Mouse (Mus musculus): ENCODE measurements around the gene Slc35b3. TPM values are rescaled to one million over a fixed set of nuclear protein-coding genes. Genes with fewer than 3 reads are reported as not detected.

The Slc35b3 gene
- total and polyA plus RNA-seq, 3 experiments: 12.4 to 16.2 TPM; not detected in 1

DNA sequence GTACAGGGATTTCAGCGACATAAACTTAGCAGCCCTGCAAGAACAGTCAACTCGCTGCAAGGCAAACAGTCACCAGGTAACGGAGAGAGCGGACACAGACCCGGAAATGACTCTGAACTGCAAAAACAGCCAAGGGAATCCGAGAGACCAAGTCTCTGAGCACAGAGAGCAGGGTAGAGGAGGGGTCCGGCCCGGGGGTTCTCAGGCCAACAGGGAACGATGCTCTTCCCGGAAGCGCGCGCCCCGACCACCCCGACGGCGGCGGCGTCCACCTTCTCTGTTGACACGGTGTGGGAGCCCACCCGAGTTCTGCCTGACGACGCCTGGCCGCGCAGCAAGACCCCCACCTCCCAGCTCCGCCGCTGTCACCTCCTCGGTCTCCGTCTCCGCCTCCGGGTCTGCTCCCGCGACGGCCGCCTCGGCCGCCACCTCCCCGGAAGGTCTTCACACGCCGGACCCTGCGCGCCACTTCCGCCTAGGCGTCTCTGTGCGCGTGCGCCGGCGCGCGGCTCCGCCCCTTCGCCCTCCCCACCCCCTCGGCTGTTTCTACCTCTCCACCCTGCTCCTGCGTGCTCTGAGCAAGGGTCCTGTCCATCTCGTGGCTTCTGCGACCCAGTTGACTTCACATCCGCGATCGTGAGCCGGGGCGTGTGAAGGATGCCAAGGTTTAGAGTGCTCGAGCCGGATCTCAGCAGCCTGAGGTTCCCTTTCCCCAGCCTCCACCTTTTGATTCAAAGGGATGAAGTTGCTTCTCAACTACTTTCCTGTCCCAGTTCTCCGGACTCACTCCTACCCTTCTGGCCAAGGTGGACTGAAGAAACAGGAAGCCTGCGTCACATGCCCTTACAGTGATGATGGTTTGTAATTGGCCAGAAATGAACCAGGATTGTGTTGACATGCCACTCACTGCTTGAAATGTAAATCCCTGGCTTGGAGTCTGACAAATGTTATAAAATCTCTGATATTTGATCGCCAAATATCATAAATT lies at the start of gene Slc35b3 (continued):
- no peak for TF ChIP-seq MEF2A (IDR thresholded peaks at IDR 0.05; ENCODE audit: extremely low read depth, insufficient replicate concordance, low read depth, low read length, poor library complexity, severe bottlenecking)
- no peak for TF ChIP-seq JUND (IDR thresholded peaks at IDR 0.05; ENCODE audit: low read depth, low read length)
- peak; percentile 82 for TF ChIP-seq SIN3A (IDR thresholded peaks at IDR 0.05; ENCODE audit: low read length)
- no peak for TF ChIP-seq UBTF (IDR thresholded peaks at IDR 0.05; ENCODE audit: borderline replicate concordance, insufficient read depth, low read depth, low read length)

DNA sequence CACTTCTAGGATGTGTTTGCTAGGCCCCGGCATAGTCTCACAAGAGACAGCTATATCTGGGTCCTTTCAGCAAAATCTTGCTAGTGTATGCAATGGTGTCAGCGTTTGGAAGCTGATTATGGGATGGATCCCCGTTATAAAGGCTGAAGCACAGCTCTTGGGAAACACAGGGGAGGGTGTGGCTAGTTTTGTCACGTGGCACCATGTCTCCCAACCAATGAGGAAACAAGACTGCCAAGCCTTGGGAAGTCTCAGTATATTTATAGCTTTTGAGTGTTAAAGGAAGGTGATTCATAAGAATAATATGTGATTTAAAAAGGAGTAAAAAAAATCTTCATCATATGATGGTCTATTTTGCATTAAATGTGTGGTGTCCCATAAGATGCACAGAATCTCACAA lies 49.6 kb upstream of the Slc35b3 start:
- H3K4me3 ChIP-seq (ENCODE audit: control insufficient read depth in 1 of 2, insufficient read depth in 1 of 2, low read depth in 2 of 2, low read length in 2 of 2): no peak overlapping the region
- no peak for DNase-seq (ENCODE audit: low read depth, low spot score)
- no peaks in the 10 kb centered on the region for H3K4me1 ChIP-seq (ENCODE audit: control insufficient read depth in 1 of 2, insufficient read depth in 2 of 2, low read length in 2 of 2)
- H3K27ac ChIP-seq (ENCODE audit: control insufficient read depth, low read depth, low read length): no peak overlapping the region
- TF ChIP-seq USF1 (IDR thresholded peaks at IDR 0.05; ENCODE audit: low read depth, low read length): peak; percentile 48; the same call in 1 of the 2 replicates
- no peak for TF ChIP-seq GATA1 (IDR thresholded peaks at IDR 0.05; ENCODE audit: low read depth, low read length)
- TF ChIP-seq MYC (IDR thresholded peaks at IDR 0.05; ENCODE audit: low read depth, low read length): no peak
- no peak for TF ChIP-seq ZKSCAN1 (IDR thresholded peaks at IDR 0.05; ENCODE audit: low read depth, low read length)
- TF ChIP-seq NRF1 (IDR thresholded peaks at IDR 0.05; ENCODE audit: insufficient read depth, low read depth, low read length, poor library complexity, severe bottlenecking): no peak
- TF ChIP-seq GABPA (IDR thresholded peaks at IDR 0.05; ENCODE audit: low read depth, low read length): no peak
- H3K27me3 ChIP-seq (ENCODE audit: control insufficient read depth in 1 of 2, insufficient read depth in 2 of 2, low read length in 2 of 2): no peaks in the 10 kb centered on the region
- no peak overlapping the region for H3K9ac ChIP-seq (ENCODE audit: control insufficient read depth, low read depth, low read length, poor library complexity, severe bottlenecking)
- no peaks in the 10 kb centered on the region for H3K9me3 ChIP-seq (replicated peaks; ENCODE audit: insufficient read depth, low read length)
- H3K36me3 ChIP-seq (ENCODE audit: control insufficient read depth in 1 of 2, insufficient read depth in 2 of 2, low read length in 2 of 2): no peaks in the 10 kb centered on the region
- no peaks in the 10 kb centered on the region for H3K79me2 ChIP-seq (ENCODE audit: control insufficient read depth, insufficient read depth, low read length, poor library complexity)

DNA sequence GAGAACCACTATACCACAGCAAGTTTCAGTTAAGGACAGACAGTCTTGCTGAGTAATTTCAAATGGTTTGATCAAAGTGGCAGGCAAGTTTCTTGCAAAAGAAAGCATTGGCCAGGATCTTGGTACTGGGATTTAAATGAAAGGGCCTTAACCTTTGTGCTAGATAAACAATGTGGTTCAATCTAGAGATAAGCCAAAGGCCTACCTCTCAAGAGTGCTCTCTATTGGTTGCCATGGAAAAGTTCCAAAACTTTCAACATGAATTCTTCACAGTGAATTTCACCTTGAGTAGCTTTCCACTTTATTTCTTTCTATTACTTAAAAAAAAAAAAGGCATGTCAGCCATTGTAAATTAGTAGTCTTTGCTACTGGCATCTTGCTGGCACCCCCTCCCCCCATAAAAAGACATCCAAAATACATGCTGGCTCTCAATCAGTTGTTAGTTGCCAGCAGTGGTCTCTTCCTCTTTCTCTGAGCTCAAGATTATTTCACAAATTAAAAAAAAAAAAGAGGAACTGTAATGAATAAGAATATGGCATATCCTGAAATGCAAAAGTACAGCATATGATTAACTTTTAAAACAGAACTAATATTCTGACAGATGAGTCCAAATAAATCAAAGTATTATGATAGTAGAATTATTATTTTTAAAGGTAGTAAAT lies 42.6 kb upstream of the Slc35b3 start:
- Histone ChIP-seq H3K79me2 (ENCODE audit: control insufficient read depth, insufficient read depth, low read length, poor library complexity) (no peaks in the 10 kb centered on the region), H3K4me1 (ENCODE audit: control insufficient read depth in 1 of 2, insufficient read depth in 2 of 2, low read length in 2 of 2) (peaks cover 8 to 9% of the 10 kb centered on the region in 2 experiments)

More for the DNA sequence above, 42.6 kb upstream of the Slc35b3 start:
- TF ChIP-seq MYC (IDR thresholded peaks at IDR 0.05; ENCODE audit: low read depth, low read length): no peak
- TF ChIP-seq TCF12 (IDR thresholded peaks at IDR 0.05; ENCODE audit: low read depth, low read length): 0 out of 2 replicates have a peak, but pooled peaks have one; percentile 5
- TF ChIP-seq SIN3A (IDR thresholded peaks at IDR 0.05; ENCODE audit: low read length): peak; percentile 24; the same call in 1 of the 2 replicates
- peak; percentile 59; the same call in 1 of the 2 replicates for TF ChIP-seq RCOR1 (IDR thresholded peaks at IDR 0.05; ENCODE audit: low read depth, low read length)
- TF ChIP-seq EP300 (IDR thresholded peaks at IDR 0.05; ENCODE audit: low read depth in 1 of 2, low read length in 2 of 2): peak; percentile 33 to 76; a peak in 2 of 4 replicates
- no peak for TF ChIP-seq MAFK (IDR thresholded peaks at IDR 0.05; ENCODE audit: borderline replicate concordance, low read depth, low read length)
- 0 out of 2 replicates have a peak, but pooled peaks have one; percentile 14 for TF ChIP-seq GATA1 (IDR thresholded peaks at IDR 0.05; ENCODE audit: low read depth, low read length)
- no peak for TF ChIP-seq CTCF (IDR thresholded peaks at IDR 0.05 in 2 of 3, conservative IDR thresholded peaks at IDR 0.05 in 1 of 3; ENCODE audit: control insufficient read depth in 1 of 3, insufficient read depth in 1 of 3, low read depth in 2 of 3, low read length in 3 of 3, poor library complexity in 1 of 3, severe bottlenecking in 1 of 3)
- TF ChIP-seq ETS1 (IDR thresholded peaks at IDR 0.05; ENCODE audit: low read depth, low read length): peak; percentile 12; the same call in 1 of the 2 replicates
- peak; percentile 95 for TF ChIP-seq ZNF384 (IDR thresholded peaks at IDR 0.05; ENCODE audit: low read depth, low read length)
- H3K4me3 ChIP-seq (ENCODE audit: control insufficient read depth in 1 of 2, insufficient read depth in 1 of 2, low read depth in 2 of 2, low read length in 2 of 2): no peak overlapping the region
- H3K27ac ChIP-seq (ENCODE audit: control insufficient read depth, low read depth, low read length): no peak overlapping the region
- no peaks in the 10 kb centered on the region for H3K27me3 ChIP-seq (ENCODE audit: control insufficient read depth in 1 of 2, insufficient read depth in 2 of 2, low read length in 2 of 2)
- no peak overlapping the region for H3K9ac ChIP-seq (ENCODE audit: control insufficient read depth, low read depth, low read length, poor library complexity, severe bottlenecking)
- H3K9me3 ChIP-seq (replicated peaks; ENCODE audit: insufficient read depth, low read length): no peaks in the 10 kb centered on the region
- DNase-seq (ENCODE audit: low read depth, low spot score): peak; percentile 72
- peaks cover 0 to 10% of the 10 kb centered on the region in 2 experiments; a peak in 2 of 4 replicates for H3K36me3 ChIP-seq (ENCODE audit: control insufficient read depth in 1 of 2, insufficient read depth in 2 of 2, low read length in 2 of 2)

All from MEL (cell line).